Mouse (Mus musculus) heart, adult 2 months (tissue): Measurements from ENCODE around the gene Fam173a.

ENCODE experiments used
- CTCF ChIP-seq: fragments of 200-600 bp; IDR thresholded peaks from 2 replicates; pipeline ENCODE4 v1.8.1; 2022; ENCODE audit warnings: antibody characterized with exemption, mild to moderate bottlenecking, moderate library complexity
- EP300 ChIP-seq: fragments of 200-500 bp; IDR thresholded peaks from 2 replicates; pipeline ENCODE4 v1.6.1; 2011; ENCODE audit warnings: low read depth, low read length, control low read depth; ENCODE audit not compliant: insufficient read depth
- POLR2A ChIP-seq: fragments of 200-500 bp; IDR thresholded peaks from 2 replicates; pipeline ENCODE4 v1.6.1; 2011; ENCODE audit warnings: mild to moderate bottlenecking, low read depth, low read length, control low read depth; ENCODE audit not compliant: insufficient read depth

DNA sequence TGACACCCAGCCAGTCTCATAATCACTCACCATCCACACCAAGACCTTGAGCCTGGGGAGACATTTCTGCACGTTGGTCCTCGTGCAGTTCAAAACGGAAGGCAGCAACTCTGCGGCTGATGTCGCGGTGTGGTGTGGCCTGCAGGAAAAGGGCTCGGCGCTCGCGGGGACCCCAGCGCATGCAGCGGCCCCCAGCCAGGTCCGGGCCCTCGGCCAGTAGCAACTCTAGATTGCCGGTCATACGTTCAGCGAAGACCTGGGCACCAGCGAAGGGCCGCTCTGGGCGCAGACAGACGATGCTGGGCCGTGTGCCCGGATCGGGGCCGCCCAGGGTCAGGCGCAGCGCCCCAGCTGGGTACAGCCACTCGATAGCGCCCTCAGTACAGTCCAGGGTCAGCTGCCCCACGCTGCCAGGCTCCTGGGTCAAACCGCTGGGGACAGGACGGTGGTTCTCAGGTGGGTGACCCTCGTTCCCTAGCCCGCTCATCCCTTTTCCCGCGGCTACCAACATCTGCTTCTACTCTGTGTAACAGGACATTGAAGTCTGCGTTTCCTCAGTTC, 3.6 kb upstream of the Fam173a start:
- TF ChIP-seq CTCF (no peak), POLR2A (no peak), EP300 (no peak)
